Mouse (Mus musculus) mouse embryonic stem cell (cell line): ENCODE data around the gene Chrm5.
"Not testable (repeated sequence)": the region's sequence is repeated elsewhere in the genome, so short reads cannot be mapped to it uniquely, and the experiment has no call there.

Source experiments
- in situ Hi-C, 2 experiments: fragments of 300-500 bp; cut with MboI; formaldehyde crosslinking; loops; 1 replicate in 1 of 2; 3 replicates in 1 of 2; pipeline ENCODE4 v1.14.3; 2019 to 2020; ENCODE audit warnings: low sequenced_read_pairs in 2 of 2, low pct_unique_long_range_greater_than_20kb in 1 of 2, mixed read lengths in 1 of 2; ENCODE audit not compliant: unreplicated experiment in 1 of 2

Chrm5 gene

GRCm38 (mm10) chr2:112491629-112492028, 11.1 kb upstream of the Chrm5 start:
- in situ Hi-C loops, result loop anchor here (10.0 to 25.0 kb wide), 2 partner anchors 117 to 229 kb away; partner anchors contain the start of genes Gm21985 (in 2 of the 2), Nop10 (in 2 of the 2), Nutm1 (in 2 of the 2) and Slc12a6 (in 2 of the 2)

- in situ Hi-C loops, result loop anchor here (10.0 to 25.0 kb wide), 2 partner anchors 116 to 228 kb away; partner anchors contain the start of genes Gm21985 (in 2 of the 2), Nop10 (in 2 of the 2), Nutm1 (in 2 of the 2) and Slc12a6 (in 2 of the 2)
Observed at GRCm38 (mm10) chr2:112490483-112491196, 10.1 kb upstream of the Chrm5 start.

GRCm38 (mm10) chr2:112484886-112485285, 4.3 kb upstream of the Chrm5 start:
- in situ Hi-C loops, result loop anchor here (10.0 to 25.0 kb wide), 2 partner anchors 110 to 223 kb away; partner anchors contain the start of genes Gm21985 (in 2 of the 2), Nop10 (in 2 of the 2), Nutm1 (in 2 of the 2) and Slc12a6 (in 2 of the 2)

DNA sequence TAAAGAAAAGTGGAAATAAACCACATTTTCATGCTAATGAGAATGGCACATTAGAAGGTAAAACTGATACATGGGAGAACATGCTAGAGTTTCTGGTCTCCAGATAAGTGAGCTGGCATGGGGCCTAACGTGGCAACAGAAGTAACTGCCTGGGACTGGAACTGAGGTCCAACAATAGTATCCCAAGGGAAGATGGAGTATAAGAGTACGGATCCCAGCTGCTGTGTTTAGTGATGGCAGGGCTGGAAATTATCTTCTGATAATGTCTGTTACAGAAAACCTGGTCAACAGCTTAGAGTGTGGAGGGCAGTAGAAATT, 2.7 kb upstream of the Chrm5 start:
- in situ Hi-C loops, result loop anchor here (10.0 to 25.0 kb wide), 2 partner anchors 108 to 221 kb away; partner anchors contain the start of genes Gm21985 (in 2 of the 2), Nop10 (in 2 of the 2), Nutm1 (in 2 of the 2) and Slc12a6 (in 2 of the 2)

GRCm38 (mm10) chr2:112482533-112483333, 2.2 kb upstream of the Chrm5 start:
- in situ Hi-C loops, result loop anchor here (10.0 to 25.0 kb wide), 2 partner anchors 108 to 220 kb away; partner anchors contain the start of genes Gm21985 (in 2 of the 2), Nop10 (in 2 of the 2), Nutm1 (in 2 of the 2) and Slc12a6 (in 2 of the 2)

GRCm38 (mm10) chr2:112481564-112481963, 995 bp upstream of the Chrm5 start:
- in situ Hi-C loops, result loop anchor here (10.0 to 25.0 kb wide), 2 partner anchors 107 to 219 kb away; partner anchors contain the start of genes Gm21985 (in 2 of the 2), Nop10 (in 2 of the 2), Nutm1 (in 2 of the 2) and Slc12a6 (in 2 of the 2)

GRCm38 (mm10) chr2:112476554-112476953, 4.0 kb downstream of the Chrm5 start:
- in situ Hi-C loops, result loop anchor here (25.0 kb wide), 1 partner anchor 214 kb away; the partner anchor contains the start of genes Gm21985 (in 2 of the 2), Nop10 (in 2 of the 2), Nutm1 (in 2 of the 2) and Slc12a6 (in 2 of the 2)

- in situ Hi-C loops, result loop anchor here (25.0 kb wide), 1 partner anchor 213 kb away; the partner anchor contains the start of genes Gm21985 (in 2 of the 2), Nop10 (in 2 of the 2), Nutm1 (in 2 of the 2) and Slc12a6 (in 2 of the 2)
Observed at GRCm38 (mm10) chr2:112474997-112475724, 5.4 kb downstream of the Chrm5 start.

GRCm38 (mm10) chr2:112472076-112472475, 8.5 kb downstream of the Chrm5 start:
- in situ Hi-C loops, result no loop called here

DNA sequence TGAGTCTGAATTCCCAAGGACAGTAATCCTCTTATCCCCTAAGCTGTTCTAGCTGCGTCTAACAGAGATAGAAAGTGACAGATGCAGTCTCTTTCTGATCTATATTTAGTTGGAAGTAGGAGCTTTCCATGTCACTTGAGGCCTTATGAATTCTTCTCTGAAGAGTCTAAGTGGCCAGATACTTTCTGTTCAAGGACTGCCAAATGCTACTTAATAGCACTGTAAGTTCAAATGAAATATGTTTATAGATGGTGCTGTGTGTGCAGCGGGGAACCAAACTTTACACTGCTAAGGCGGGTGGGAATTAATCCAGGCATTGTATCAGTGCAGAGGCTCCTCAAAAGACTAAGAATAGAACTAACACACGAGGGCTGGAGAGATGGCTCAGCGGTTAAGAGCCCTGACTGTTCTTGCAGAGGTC, 9.6 kb downstream of the Chrm5 start:
- in situ Hi-C loops, result no loop called here

DNA sequence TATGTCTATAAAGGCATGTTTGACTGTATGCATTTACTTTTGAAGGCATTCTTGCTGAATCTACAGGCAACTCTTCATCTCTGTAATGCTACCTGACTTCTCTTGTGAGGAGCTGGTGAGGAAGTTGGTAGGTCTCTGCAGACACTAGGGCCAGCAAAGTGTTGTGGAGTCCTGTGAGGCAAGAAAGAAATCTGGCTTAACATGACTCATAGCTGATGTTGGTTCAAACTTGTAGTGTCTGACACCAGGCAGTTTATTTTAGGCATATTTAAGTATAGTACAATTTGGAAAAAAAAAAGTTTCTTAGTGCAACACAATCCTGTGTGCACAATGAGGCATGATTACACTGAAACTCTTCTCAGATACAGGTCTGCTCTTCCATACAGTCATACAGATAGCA, 11.0 kb downstream of the Chrm5 start:
- in situ Hi-C loops, result no loop called here

- in situ Hi-C loops, result no loop called here
Observed at GRCm38 (mm10) chr2:112460557-112460956, 20.0 kb downstream of the Chrm5 start.

GRCm38 (mm10) chr2:112454862-112455564, 25.6 kb downstream of the Chrm5 start, which contains the start of gene Emc7:
Gene Emc7 (plus strand): TSS chr2:112454997.
- in situ Hi-C loops, result no loop called here

GRCm38 (mm10) chr2:112454125-112454861, 26.3 kb downstream of the Chrm5 start:
- in situ Hi-C loops, result no loop called here

DNA sequence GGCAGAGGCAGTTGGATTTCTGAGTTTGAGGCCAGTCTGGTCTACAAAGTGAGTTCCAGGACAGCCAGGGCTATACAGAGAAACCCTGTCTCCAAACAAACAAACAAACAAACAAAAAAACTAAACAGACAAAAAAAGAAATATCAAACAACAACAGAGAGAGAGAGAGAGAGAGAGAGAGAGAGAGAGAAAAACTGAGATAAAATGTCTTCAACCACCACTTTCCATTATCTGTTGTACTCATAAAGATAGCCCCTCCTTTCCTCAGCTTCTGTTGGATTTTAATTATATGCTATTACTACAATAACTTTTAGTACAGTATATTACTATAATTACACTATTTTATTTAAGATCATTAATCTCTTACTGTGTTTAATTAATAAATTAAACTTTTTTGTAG, 28.1 kb downstream of the Chrm5 start:
- in situ Hi-C loops, result not testable (repeated sequence)

GRCm38 (mm10) chr2:112449597-112450296, 30.8 kb downstream of the Chrm5 start:
- in situ Hi-C loops, result no loop called here
